Comparison of ENCODE assay signal across 8 mouse cellular contexts in genomic region chr5:17573694-17574380, GRCm38 (mm10). TPM values are rescaled to one million over a fixed set of nuclear protein-coding genes. Genes with fewer than 3 reads are reported as not detected.
A peak's percentile ranks its signal among the peaks of the same experiment; 100 is the strongest.
DNase-seq lines count a peak whose midpoint lies in the region; ATAC-seq and TF ChIP-seq lines count a peak whose summit lies in the region.

Gene Sema3c (plus strand): TSS chr5:17574281.

- peak within 1 kb of the TSS; percentile 74 for H3K4me2 ChIP-seq in midbrain, embryonic 12.5 days (replicated peaks)

- peak; percentile 3; the same call in 1 of the 2 replicates for TF ChIP-seq POLR2A in embryonic fibroblast, embryonic 13.5 days (IDR thresholded peaks at IDR 0.05; ENCODE audit: low read depth, low read length)

- peak within 1 kb of the TSS; percentile 83 for H3K27ac ChIP-seq in embryonic fibroblast, embryonic 13.5 days (ENCODE audit: insufficient read depth, low read length)
- H3K27ac ChIP-seq in midbrain, embryonic 12.5 days (replicated peaks): peak within 1 kb of the TSS; percentile 66; the same call in 1 of the 2 replicates

- peak; percentile 47; the same call in 1 of the 2 replicates for ATAC-seq in midbrain, embryonic 12.5 days (ENCODE audit: low FRiP score, low read depth)

- intact Hi-C loops in heart, postnatal 14 days (cut with DNase I): loop anchor here (5.0 kb wide), 3 partner anchors 193 to 637 kb away; no protein-coding TSS in a partner anchor
- intact Hi-C loops in left cerebral cortex, postnatal 25 days (cut with DNase I): loop anchor here (5.0 kb wide), 2 partner anchors 462 to 637 kb away; no protein-coding TSS in a partner anchor

- no peaks in the 10 kb centered on the region for H3K27me3 ChIP-seq in midbrain, embryonic 12.5 days

- DNase-seq in urinary bladder, adult 2 months (ENCODE audit: low spot score): no peak
- DNase-seq in urinary bladder, postnatal 25 days (ENCODE audit: low spot score): no peak
- DNase-seq in heart, postnatal 14 days: no peak
- DNase-seq in left cerebral cortex, postnatal 25 days (ENCODE audit: low spot score in 2 of 2): peak in 1 of 2 experiments; percentile 20
- DNase-seq in B cell, adult 2 months: no peak
- DNase-seq in cerebellum, postnatal 4 days (ENCODE audit: low spot score in 2 of 2): no peak

- WGBS in midbrain, embryonic 12.5 days: 1% methylated on average over 16 of the region's 16 CpGs

- no peaks in the 10 kb centered on the region for H3K9me3 ChIP-seq in midbrain, embryonic 12.5 days

- H3K4me3 ChIP-seq in embryonic fibroblast, embryonic 13.5 days (ENCODE audit: insufficient read depth, low read length): peak within 1 kb of the TSS; percentile 80
- peak within 1 kb of the TSS; percentile 69 for H3K4me3 ChIP-seq in midbrain, embryonic 12.5 days

- peaks cover 2% of the 10 kb centered on the region for H3K4me1 ChIP-seq in embryonic fibroblast, embryonic 13.5 days (ENCODE audit: control insufficient read depth, insufficient read depth, low read length)
- no peaks in the 10 kb centered on the region for H3K4me1 ChIP-seq in midbrain, embryonic 12.5 days

- H3K9ac ChIP-seq in midbrain, embryonic 12.5 days (replicated peaks): peak within 1 kb of the TSS; percentile 58

- TF ChIP-seq CTCF in embryonic fibroblast, embryonic 13.5 days (IDR thresholded peaks at IDR 0.05; ENCODE audit: borderline replicate concordance, insufficient read depth, low read length): no peak

- no peaks in the 10 kb centered on the region for H3K36me3 ChIP-seq in midbrain, embryonic 12.5 days

RNA-seq across cellular contexts. Expression of gene Sema3c, which starts in this region (rescaled TPM):
- polyA plus RNA-seq in urinary bladder, adult 2 months (2012; rRNA removed): 60.9 and 70.7 TPM in 2 replicates
- 27.9 and 35.7 TPM in 2 replicates for polyA plus RNA-seq in embryonic fibroblast, embryonic 13.5 days (2011; ENCODE audit: insufficient read length, low read depth, missing spikeins)
- 10 to 100 TPM; 22.8 to 25.5 TPM for total RNA-seq in heart, postnatal 14 days (2021)
- total RNA-seq in left cerebral cortex, postnatal 25 days (2021): 10 to 100 TPM; 18.9 to 19.0 TPM
- 17.1 and 20.1 TPM in 2 replicates for polyA plus RNA-seq in midbrain, embryonic 12.5 days (2016; fragmentation: Nextera tagmentation; extraction: Ambion mirVana)
